ENCODE assay signal across 18 mouse cellular contexts in genomic region chr7:19455186-19455585, GRCm38 (mm10). TPM values are rescaled to one million over a fixed set of nuclear protein-coding genes. Genes with fewer than 3 reads are reported as not detected.
"Had no signal": no experiment of that assay in that cellular context is flagged by ENCODE, and none has a peak within 500 bp of the region (broad histone marks: within the 10 kb centered on the region; RNA-seq: fewer than 3 reads in every experiment).

No protein-coding gene starts in this region.

- H3K27ac ChIP-seq: neural tube, embryonic 12.5 days; neural tube, embryonic 13.5 days; neural tube, embryonic 15.5 days; stomach, embryonic 15.5 days; stomach, postnatal 0 days had no signal

- DNase-seq: retina, postnatal 1 day; right cerebral cortex, adult 18-20 months; right cerebral cortex, postnatal 14 days; right cerebral cortex, postnatal 25 days; right cerebral cortex, postnatal 4 days; spleen, adult 18-20 months; thymus, adult 18-20 months; thymus, adult 2 months; thymus, postnatal 14 days; thymus, postnatal 25 days; thymus, postnatal 36 days; thymus, postnatal 4 days had no signal

- H3K9me3 ChIP-seq: neural tube, embryonic 12.5 days; neural tube, embryonic 13.5 days; neural tube, embryonic 15.5 days; stomach, embryonic 15.5 days had no signal

- H3K4me3 ChIP-seq: neural tube, embryonic 12.5 days; neural tube, embryonic 13.5 days; stomach, embryonic 15.5 days had no signal

- H3K27me3 ChIP-seq: neural tube, embryonic 12.5 days; neural tube, embryonic 13.5 days; neural tube, embryonic 15.5 days; stomach, embryonic 15.5 days had no signal

RNA-seq across cellular contexts. Expression of gene Exoc3l2, which starts 7.9 kb away (rescaled TPM):
- total RNA-seq: neutrophil, adult 5-6 weeks had no signal

RNA-seq across cellular contexts. Expression of gene Ckm, which starts 50.6 kb away (rescaled TPM):
- total RNA-seq: neutrophil, adult 5-6 weeks had no signal
